In genomic region chr19:4113806-4114230, GRCm38 (mm10) we compare ENCODE assay signal across 8 mouse cellular contexts. TPM values are rescaled to one million over a fixed set of nuclear protein-coding genes. Genes with fewer than 3 reads are reported as not detected.
DNase-seq lines count a peak whose midpoint lies in the region; ATAC-seq and TF ChIP-seq lines count a peak whose summit lies in the region.

No protein-coding gene starts in this region.

- H3K27ac ChIP-seq in gastrocnemius, adult 2 months, result peak overlapping the region; percentile 80
- H3K27ac ChIP-seq in cortical plate, adult 2 months (ENCODE audit: insufficient read depth, low read length), result 0 out of 2 replicates have a peak overlapping the region, but pooled peaks have one; percentile 30
- peak overlapping the region; percentile 84 for H3K27ac ChIP-seq in kidney, embryonic 15.5 days

- peaks cover 3% of the 10 kb centered on the region; the same call in 1 of the 2 replicates for H3K4me1 ChIP-seq in cortical plate, adult 2 months (ENCODE audit: control insufficient read depth, insufficient read depth, low read length)
- peaks cover 53% of the 10 kb centered on the region for H3K4me1 ChIP-seq in kidney, embryonic 15.5 days

- no peak for TF ChIP-seq POLR2A in cortical plate, adult 2 months (IDR thresholded peaks at IDR 0.05; ENCODE audit: extremely low read depth, insufficient read depth, low read length)

- intact Hi-C loops in gastrocnemius, adult 2 months (cut with DNase I), result no loop called here

- H3K27me3 ChIP-seq in kidney, embryonic 15.5 days, result no peaks in the 10 kb centered on the region

- peak overlapping the region; percentile 43 for H3K4me3 ChIP-seq in gastrocnemius, adult 2 months
- no peak overlapping the region for H3K4me3 ChIP-seq in cortical plate, adult 2 months (ENCODE audit: insufficient read depth, low read length)
- H3K4me3 ChIP-seq in kidney, embryonic 15.5 days (replicated peaks), result no peak overlapping the region

- peaks cover 66% of the 10 kb centered on the region for H3K36me3 ChIP-seq in kidney, embryonic 15.5 days

- 0 out of 2 replicates have a peak overlapping the region, but pooled peaks have one; percentile 21 for H3K9ac ChIP-seq in kidney, embryonic 15.5 days

- H3K4me2 ChIP-seq in kidney, embryonic 15.5 days, result peak overlapping the region; percentile 13; the same call in 1 of the 2 replicates

- 6% methylated on average over 5 of the region's 5 CpGs for WGBS in kidney, embryonic 15.5 days

- DNase-seq in gastrocnemius, adult 2 months, result no peak
- no peak for DNase-seq in gastrocnemius, postnatal 10 days
- DNase-seq in cerebellum, postnatal 10 days, result no peak
- DNase-seq in left cerebral cortex, adult 18-20 months (ENCODE audit: low spot score in 2 of 2), result no peak
- no peak for DNase-seq in layer of hippocampus, postnatal 25 days (ENCODE audit: extremely low spot score in 1 of 2, low spot score in 1 of 2)

- no peak for TF ChIP-seq CTCF in gastrocnemius, adult 2 months (IDR thresholded peaks at IDR 0.05)
- no peak for TF ChIP-seq CTCF in cortical plate, adult 2 months (IDR thresholded peaks at IDR 0.05; ENCODE audit: extremely low read depth, insufficient read depth, low read length)

- peak; percentile 69 for ATAC-seq in kidney, embryonic 15.5 days (replicated peaks; ENCODE audit: low FRiP score)
- ATAC-seq in megakaryocyte-erythroid progenitor cell, adult 5-6 weeks (replicated peaks; ENCODE audit: low FRiP score, low TSS enrichment, poor library complexity, severe bottlenecking), result peak; percentile 20; the same call in 1 of the 2 replicates

- H3K9me3 ChIP-seq in kidney, embryonic 15.5 days (replicated peaks), result no peaks in the 10 kb centered on the region

RNA-seq across cellular contexts. Expression of gene Aip, which starts 11.8 kb away (rescaled TPM):
- 10 to 100 TPM; 69.9 to 71.8 TPM for total RNA-seq in gastrocnemius, adult 2 months (2021)
- 10 to 100 TPM; 46.5 to 47.1 TPM for total RNA-seq in gastrocnemius, postnatal 10 days (2021)
- 167 and 180 TPM in 2 replicates for polyA plus RNA-seq in cortical plate, adult 2 months (2012; rRNA removed)
- polyA plus RNA-seq in kidney, embryonic 15.5 days (2015; fragmentation: Nextera tagmentation; extraction: Ambion mirVana), result 98.0 and 108 TPM in 2 replicates
- total RNA-seq in megakaryocyte-erythroid progenitor cell, adult 5-6 weeks (2014; fragmentation: Nextera tagmentation), result 25.9 and 31.2 TPM in 2 replicates
- total RNA-seq in megakaryocyte-erythroid progenitor cell, adult 5-6 weeks (2017), result 16.9 and 23.2 TPM in 2 replicates
- total RNA-seq in left cerebral cortex, adult 18-20 months (2021), result 100 to 1,000 TPM; 121 to 126 TPM
- total RNA-seq in layer of hippocampus, postnatal 25 days (2021), result 100 to 1,000 TPM; 102 to 127 TPM

RNA-seq across cellular contexts. Expression of gene Pitpnm1, which starts 14.0 kb away (rescaled TPM):
- 1 to 10 TPM; 2.3 to 2.5 TPM for total RNA-seq in gastrocnemius, adult 2 months (2021)
- total RNA-seq in gastrocnemius, postnatal 10 days (2021), result 1 to 10 TPM; 4.2 to 5.5 TPM
- polyA plus RNA-seq in cortical plate, adult 2 months (2012; rRNA removed), result 293 and 340 TPM in 2 replicates
- polyA plus RNA-seq in kidney, embryonic 15.5 days (2015; fragmentation: Nextera tagmentation; extraction: Ambion mirVana), result 14.0 and 15.8 TPM in 2 replicates
- 42.3 and 44.1 TPM in 2 replicates for total RNA-seq in megakaryocyte-erythroid progenitor cell, adult 5-6 weeks (2014; fragmentation: Nextera tagmentation)
- 7.4 and 7.7 TPM in 2 replicates for total RNA-seq in megakaryocyte-erythroid progenitor cell, adult 5-6 weeks (2017)
- total RNA-seq in left cerebral cortex, adult 18-20 months (2021), result 100 to 1,000 TPM; 210 to 214 TPM
- total RNA-seq in layer of hippocampus, postnatal 25 days (2021), result 100 to 1,000 TPM; 176 to 181 TPM

RNA-seq across cellular contexts. Expression of gene Cdk2ap2, which starts 16.8 kb away (rescaled TPM):
- total RNA-seq in gastrocnemius, adult 2 months (2021), result 10 to 100 TPM; 17.9 to 22.4 TPM
- 10 to 100 TPM; 18.1 to 18.2 TPM for total RNA-seq in gastrocnemius, postnatal 10 days (2021)
- polyA plus RNA-seq in cortical plate, adult 2 months (2012; rRNA removed), result 44.3 and 47.3 TPM in 2 replicates
- polyA plus RNA-seq in kidney, embryonic 15.5 days (2015; fragmentation: Nextera tagmentation; extraction: Ambion mirVana), result 116 and 117 TPM in 2 replicates
- total RNA-seq in megakaryocyte-erythroid progenitor cell, adult 5-6 weeks (2014; fragmentation: Nextera tagmentation), result 65.1 and 75.8 TPM in 2 replicates
- 6.7 and 16.1 TPM in 2 replicates for total RNA-seq in megakaryocyte-erythroid progenitor cell, adult 5-6 weeks (2017)
- 10 to 100 TPM; 33.6 to 37.3 TPM for total RNA-seq in left cerebral cortex, adult 18-20 months (2021)
- total RNA-seq in layer of hippocampus, postnatal 25 days (2021), result 10 to 100 TPM; 28.9 to 37.6 TPM

RNA-seq across cellular contexts. Expression of gene Gpr152, which starts 25.8 kb away (rescaled TPM):
- total RNA-seq in gastrocnemius, adult 2 months (2021), result not detected
- total RNA-seq in gastrocnemius, postnatal 10 days (2021), result not detected
- polyA plus RNA-seq in cortical plate, adult 2 months (2012; rRNA removed), result 0.04 TPM in 2 replicates
- not detected in 2 replicates for polyA plus RNA-seq in kidney, embryonic 15.5 days (2015; fragmentation: Nextera tagmentation; extraction: Ambion mirVana)
- total RNA-seq in megakaryocyte-erythroid progenitor cell, adult 5-6 weeks (2014; fragmentation: Nextera tagmentation), result not detected in 2 replicates
- not detected in 2 replicates for total RNA-seq in megakaryocyte-erythroid progenitor cell, adult 5-6 weeks (2017)
- total RNA-seq in left cerebral cortex, adult 18-20 months (2021), result under 1 TPM; 0.12 TPM
- total RNA-seq in layer of hippocampus, postnatal 25 days (2021), result not detected

RNA-seq across cellular contexts. Expression of gene Cabp4, which starts 30.0 kb away (rescaled TPM):
- not detected for total RNA-seq in gastrocnemius, adult 2 months (2021)
- total RNA-seq in gastrocnemius, postnatal 10 days (2021), result not detected
- polyA plus RNA-seq in cortical plate, adult 2 months (2012; rRNA removed), result 0.08 and 0.17 TPM in 2 replicates
- 0.05 and 0.10 TPM in 2 replicates for polyA plus RNA-seq in kidney, embryonic 15.5 days (2015; fragmentation: Nextera tagmentation; extraction: Ambion mirVana)
- total RNA-seq in megakaryocyte-erythroid progenitor cell, adult 5-6 weeks (2014; fragmentation: Nextera tagmentation), result 0.39 and 1.5 TPM in 2 replicates
- total RNA-seq in megakaryocyte-erythroid progenitor cell, adult 5-6 weeks (2017), result not detected in 2 replicates
- under 1 TPM; 0.26 to 0.63 TPM for total RNA-seq in left cerebral cortex, adult 18-20 months (2021)
- total RNA-seq in layer of hippocampus, postnatal 25 days (2021), result under 1 TPM in 1 of 2 experiments, not detected in 1; 0.20 TPM

Comparison
In these comparisons a context has a peak if more than half of its experiments do, and no peak if none do; other contexts are left out.
1. H3K27ac ChIP-seq: peak in every context shown above with its lines; median percentile 84 in kidney, embryonic 15.5 days; 80 in gastrocnemius, adult 2 months; 30 in cortical plate, adult 2 months.